Mouse (Mus musculus): ENCODE measurements around the gene Wbp1l. TPM values are rescaled to one million over a fixed set of nuclear protein-coding genes. Genes with fewer than 3 reads are reported as not detected.
A peak's percentile ranks its signal among the peaks of the same experiment; 100 is the strongest.

The Wbp1l gene
- polyA plus RNA-seq, 1 experiment from 2014 or later, result 31.7 TPM

DNA sequence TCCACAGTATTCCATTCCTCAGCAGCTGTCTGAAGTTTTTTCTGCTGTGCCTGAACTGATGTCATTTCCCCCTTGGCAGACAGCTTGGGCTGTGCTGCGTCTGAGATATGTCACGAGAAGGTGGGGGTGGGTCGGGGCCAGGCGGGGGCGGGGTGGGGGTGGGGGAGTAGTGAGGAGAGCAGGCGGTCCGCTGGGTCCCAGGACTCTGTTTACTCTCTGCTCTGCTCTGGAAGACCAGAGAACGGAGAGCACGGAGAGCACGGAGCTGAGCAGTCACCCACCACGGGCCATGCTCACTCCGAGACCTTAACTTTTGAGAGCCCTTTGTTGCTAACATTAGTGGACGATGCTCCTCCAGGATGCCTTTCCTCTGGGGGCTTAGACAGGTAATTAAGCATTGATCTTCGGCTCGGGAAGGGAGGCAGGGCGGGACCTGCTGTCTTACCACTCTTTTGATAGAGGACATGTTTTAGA lies 24.3 kb downstream of the Wbp1l start:
- Histone ChIP-seq H3K36me3 (replicated peaks; ENCODE audit: control insufficient read depth, insufficient read depth) (0 out of 2 replicates have a peak, but pooled peaks cover 3% of the 10 kb centered on the region), H3K27ac (peak overlapping the region; percentile 66), H3K4me3 (replicated peaks; ENCODE audit: low read length) (no peak overlapping the region; the same call in 1 of the 2 replicates), H3K9ac (0 out of 2 replicates have a peak overlapping the region, but pooled peaks have one; percentile 14), H3K4me2 (replicated peaks) (peak overlapping the region; percentile 44), H3K9me3 (ENCODE audit: control insufficient read depth, low read length) (no peaks in the 10 kb centered on the region), H3K4me1 (replicated peaks; ENCODE audit: control insufficient read depth, insufficient read depth, low read length) (peaks cover 57% of the 10 kb centered on the region), H3K27me3 (ENCODE audit: control insufficient read depth, insufficient read depth, low read length) (no peaks in the 10 kb centered on the region)
- DNase-seq (ENCODE audit: low spot score) (no peak), ATAC-seq (ENCODE audit: low FRiP score) (0 out of 2 replicates have a peak, but pooled peaks have one; percentile 46)
- WGBS, result 4% methylated on average over 16 of the region's 16 CpGs

DNA sequence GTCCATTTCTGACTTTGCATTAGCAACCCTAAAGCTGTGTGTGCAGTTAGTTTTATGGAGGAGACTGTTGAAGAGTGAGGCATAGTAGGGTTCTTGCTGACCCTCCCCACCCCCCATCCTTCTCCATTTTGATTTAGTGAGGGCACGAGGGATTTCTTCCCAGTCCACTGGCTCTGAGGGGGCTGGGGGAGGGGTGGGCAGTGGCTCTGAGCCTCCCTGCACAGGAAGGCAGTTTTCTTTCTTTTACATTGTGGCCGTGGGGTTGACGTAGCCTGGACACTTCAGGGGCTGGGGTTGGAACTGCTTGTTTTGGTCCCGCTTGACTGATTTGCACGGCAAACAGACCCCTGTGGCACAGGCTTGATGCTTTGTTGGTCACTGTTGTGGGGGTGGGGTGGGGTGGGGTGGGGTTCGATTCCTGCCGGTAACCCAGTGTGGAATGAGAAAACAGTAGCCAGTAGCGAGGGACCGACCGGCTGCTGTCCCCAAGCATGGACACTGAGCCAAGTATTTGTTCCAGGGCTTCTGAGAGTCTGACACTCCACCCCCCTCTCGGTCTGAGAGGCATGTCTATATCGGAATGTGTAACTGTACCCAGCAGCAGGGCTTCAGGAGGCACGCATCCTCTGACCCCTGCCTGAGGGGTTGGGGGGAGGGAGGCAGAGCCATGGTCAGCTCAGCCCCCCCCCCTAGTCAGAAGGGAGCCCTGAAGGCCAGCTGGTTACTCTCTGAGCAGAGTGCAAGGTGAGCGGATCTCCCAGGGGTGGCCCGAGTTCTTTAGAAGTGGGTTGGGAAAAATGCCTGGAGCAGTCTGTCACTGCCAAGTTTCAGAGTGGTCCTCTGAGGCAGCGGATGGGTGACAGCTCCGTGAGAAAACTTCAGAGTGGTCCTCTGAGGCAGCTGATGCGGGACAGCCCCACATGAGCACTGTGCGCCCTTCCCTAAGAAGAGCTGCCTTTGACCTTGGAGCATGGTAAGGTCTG lies 25.2 kb downstream of the Wbp1l start:
- Histone ChIP-seq H3K36me3 (replicated peaks; ENCODE audit: control insufficient read depth, insufficient read depth) (0 out of 2 replicates have a peak, but pooled peaks cover 3% of the 10 kb centered on the region), H3K4me2 (replicated peaks) (peak overlapping the region; percentile 44), H3K9me3 (ENCODE audit: control insufficient read depth, low read length) (no peaks in the 10 kb centered on the region), H3K27ac (peak overlapping the region; percentile 66), H3K4me1 (replicated peaks; ENCODE audit: control insufficient read depth, insufficient read depth, low read length) (peaks cover 54% of the 10 kb centered on the region), H3K4me3 (replicated peaks; ENCODE audit: low read length) (no peak overlapping the region; the same call in 1 of the 2 replicates), H3K9ac (peak overlapping the region; percentile 14; the same call in 1 of the 2 replicates), H3K27me3 (ENCODE audit: control insufficient read depth, insufficient read depth, low read length) (no peaks in the 10 kb centered on the region)
- DNase-seq (ENCODE audit: low spot score) (no peak), ATAC-seq (ENCODE audit: low FRiP score) (peak; percentile 56)
- 20% methylated on average over 19 of the region's 19 CpGs for WGBS

DNA sequence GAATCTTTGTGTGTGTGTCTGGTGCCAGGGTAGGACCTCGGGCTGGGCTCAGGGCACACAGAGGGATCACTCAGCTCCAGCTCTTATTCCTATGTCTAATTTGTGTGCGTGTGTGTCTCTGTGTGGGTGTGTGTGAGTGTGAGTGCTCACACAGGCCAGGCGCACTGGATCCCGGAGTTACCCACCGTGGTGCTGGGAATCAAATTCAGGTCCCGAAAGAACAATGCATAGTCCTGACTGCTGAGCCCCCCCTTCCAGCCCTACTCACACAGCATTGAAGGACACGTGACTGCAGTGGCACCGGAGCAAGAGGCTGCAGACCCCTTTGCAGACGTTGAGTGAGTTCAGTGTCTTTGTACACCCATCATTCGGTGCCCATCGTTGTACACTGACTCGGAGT lies 26.1 kb downstream of the Wbp1l start:
- Histone ChIP-seq H3K9ac (no peak overlapping the region), H3K27me3 (ENCODE audit: control insufficient read depth, insufficient read depth, low read length) (no peaks in the 10 kb centered on the region), H3K4me3 (replicated peaks; ENCODE audit: low read length) (no peak overlapping the region), H3K36me3 (replicated peaks; ENCODE audit: control insufficient read depth, insufficient read depth) (0 out of 2 replicates have a peak, but pooled peaks cover 3% of the 10 kb centered on the region), H3K4me1 (replicated peaks; ENCODE audit: control insufficient read depth, insufficient read depth, low read length) (peaks cover 46% of the 10 kb centered on the region), H3K4me2 (replicated peaks) (no peak overlapping the region), H3K9me3 (ENCODE audit: control insufficient read depth, low read length) (no peaks in the 10 kb centered on the region), H3K27ac (no peak overlapping the region)
- DNase-seq (ENCODE audit: low spot score) (no peak), ATAC-seq (ENCODE audit: low FRiP score) (no peak)
- WGBS, result 93% methylated on average over 12 of the region's 12 CpGs

DNA sequence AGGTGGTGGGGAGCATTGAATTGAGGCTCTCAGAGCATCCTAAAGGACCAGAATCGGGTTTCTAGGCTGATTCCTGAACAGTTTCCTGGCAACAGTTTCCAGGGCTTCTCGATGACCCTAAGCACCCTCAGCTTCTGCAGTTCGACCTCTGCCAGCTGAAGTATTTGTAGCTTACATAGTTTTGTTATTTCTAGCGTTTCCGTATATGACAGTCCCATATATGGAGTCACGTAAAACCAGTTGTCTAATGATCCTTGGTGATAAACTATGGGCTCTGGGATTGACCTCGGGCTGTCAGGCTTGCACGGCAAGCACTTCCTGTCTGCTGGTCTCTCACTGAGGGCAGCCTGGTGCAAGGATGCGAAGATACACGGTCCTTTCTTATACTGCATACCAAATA lies 26.6 kb downstream of the Wbp1l start:
- Histone ChIP-seq H3K4me2 (replicated peaks) (no peak overlapping the region), H3K9me3 (ENCODE audit: control insufficient read depth, low read length) (no peaks in the 10 kb centered on the region), H3K36me3 (replicated peaks; ENCODE audit: control insufficient read depth, insufficient read depth) (0 out of 2 replicates have a peak, but pooled peaks cover 3% of the 10 kb centered on the region), H3K27ac (no peak overlapping the region), H3K4me3 (replicated peaks; ENCODE audit: low read length) (no peak overlapping the region), H3K27me3 (ENCODE audit: control insufficient read depth, insufficient read depth, low read length) (no peaks in the 10 kb centered on the region), H3K9ac (no peak overlapping the region), H3K4me1 (replicated peaks; ENCODE audit: control insufficient read depth, insufficient read depth, low read length) (peaks cover 42% of the 10 kb centered on the region)
- DNase-seq (ENCODE audit: low spot score) (no peak), ATAC-seq (ENCODE audit: low FRiP score) (no peak)
- WGBS, result 74% methylated on average over 10 of the region's 10 CpGs

DNA sequence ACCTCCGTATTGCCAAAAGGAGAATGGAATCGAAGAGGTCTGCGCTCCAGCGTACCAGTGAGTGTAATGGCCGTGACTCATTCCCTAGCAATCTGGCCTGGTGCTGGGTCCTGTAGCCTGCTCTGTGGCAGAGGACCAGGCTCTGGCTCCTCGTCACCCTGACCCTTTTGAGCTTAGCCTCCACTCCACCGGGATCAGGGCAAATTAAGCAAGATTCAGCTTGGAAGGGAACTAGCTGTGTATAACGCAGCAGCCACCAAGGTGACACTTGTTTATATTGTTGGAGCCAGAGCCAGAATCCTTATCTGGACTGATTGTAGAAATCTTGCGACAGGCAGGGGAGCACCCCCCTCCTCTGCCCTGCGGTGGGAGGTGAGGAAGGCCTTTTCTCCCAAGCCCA lies 29.5 kb downstream of the Wbp1l start:
- Histone ChIP-seq H3K4me3 (replicated peaks; ENCODE audit: low read length) (no peak overlapping the region), H3K36me3 (replicated peaks; ENCODE audit: control insufficient read depth, insufficient read depth) (peaks cover 6% of the 10 kb centered on the region; the same call in 1 of the 2 replicates), H3K27me3 (ENCODE audit: control insufficient read depth, insufficient read depth, low read length) (no peaks in the 10 kb centered on the region), H3K9me3 (ENCODE audit: control insufficient read depth, low read length) (no peaks in the 10 kb centered on the region), H3K27ac (no peak overlapping the region), H3K4me2 (replicated peaks) (no peak overlapping the region), H3K9ac (no peak overlapping the region), H3K4me1 (replicated peaks; ENCODE audit: control insufficient read depth, insufficient read depth, low read length) (peaks cover 13% of the 10 kb centered on the region)
- WGBS, result 93% methylated on average over 10 of the region's 10 CpGs
- ATAC-seq (ENCODE audit: low FRiP score) (no peak), DNase-seq (ENCODE audit: low spot score) (no peak)

DNA sequence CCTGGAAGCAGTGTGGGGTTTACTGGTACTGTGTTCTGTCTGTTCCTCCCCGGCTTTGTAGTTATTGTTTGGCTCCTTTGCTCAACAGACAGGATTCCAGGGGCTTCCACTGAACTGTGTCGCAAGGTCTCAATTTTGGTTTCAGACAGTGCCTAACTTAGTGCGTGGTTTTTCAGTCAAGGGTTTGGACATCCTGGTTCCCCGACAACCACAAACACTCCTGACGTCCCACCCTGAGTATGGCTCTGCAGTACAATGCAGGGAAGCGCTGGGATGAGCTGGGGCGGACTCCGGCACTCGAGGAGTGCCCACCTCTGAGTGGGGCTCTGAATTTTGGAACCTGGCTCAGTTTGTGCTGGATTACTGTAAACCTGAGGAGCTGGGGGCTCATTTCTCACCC lies 30.9 kb downstream of the Wbp1l start:
- no peaks in the 10 kb centered on the region for H3K27me3 ChIP-seq (ENCODE audit: control insufficient read depth, insufficient read depth, low read length)
- ATAC-seq (ENCODE audit: low FRiP score) (no peak), DNase-seq (ENCODE audit: low spot score) (no peak)
- no peak overlapping the region for H3K4me3 ChIP-seq (replicated peaks; ENCODE audit: low read length)
- no peaks in the 10 kb centered on the region for H3K9me3 ChIP-seq (ENCODE audit: control insufficient read depth, low read length)
- H3K4me1 ChIP-seq (replicated peaks; ENCODE audit: control insufficient read depth, insufficient read depth, low read length), result no peaks in the 10 kb centered on the region
- H3K36me3 ChIP-seq (replicated peaks; ENCODE audit: control insufficient read depth, insufficient read depth), result peaks cover 6% of the 10 kb centered on the region; the same call in 1 of the 2 replicates
- no peak overlapping the region for H3K27ac ChIP-seq
- no peak overlapping the region for H3K4me2 ChIP-seq (replicated peaks)
- H3K9ac ChIP-seq, result no peak overlapping the region
- WGBS, result 69% methylated on average over 9 of the region's 9 CpGs

DNA sequence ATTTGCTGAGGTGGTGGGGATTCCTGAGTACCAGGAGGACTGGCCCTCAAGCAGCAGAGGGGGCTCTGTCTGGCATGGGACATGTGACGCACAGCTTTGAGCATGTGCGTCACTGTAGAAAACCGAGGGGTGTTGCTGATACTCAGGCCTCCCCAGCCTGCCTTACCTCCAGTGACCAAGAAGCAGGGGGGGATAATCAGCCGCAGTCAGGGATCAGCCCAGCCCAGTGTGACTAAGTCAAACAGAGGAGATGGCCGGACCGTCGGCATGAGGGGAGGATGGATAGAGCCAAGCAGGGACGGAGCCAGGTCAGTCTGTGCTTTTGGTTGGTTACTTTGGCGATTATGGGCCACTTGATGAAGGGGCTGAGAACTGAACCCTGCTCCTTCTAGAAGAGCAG lies 32.8 kb downstream of the Wbp1l start:
- ATAC-seq (ENCODE audit: low FRiP score) (no peak), DNase-seq (ENCODE audit: low spot score) (no peak)
- peaks cover 3% of the 10 kb centered on the region; the same call in 1 of the 2 replicates for H3K36me3 ChIP-seq (replicated peaks; ENCODE audit: control insufficient read depth, insufficient read depth)
- H3K27ac ChIP-seq, result no peak overlapping the region
- H3K4me1 ChIP-seq (replicated peaks; ENCODE audit: control insufficient read depth, insufficient read depth, low read length), result peaks cover 4% of the 10 kb centered on the region
- WGBS, result 83% methylated on average over 9 of the region's 9 CpGs
- no peaks in the 10 kb centered on the region for H3K27me3 ChIP-seq (ENCODE audit: control insufficient read depth, insufficient read depth, low read length)
- H3K9ac ChIP-seq, result no peak overlapping the region
- H3K4me3 ChIP-seq (replicated peaks; ENCODE audit: low read length), result no peak overlapping the region
- no peaks in the 10 kb centered on the region for H3K9me3 ChIP-seq (ENCODE audit: control insufficient read depth, low read length)
- no peak overlapping the region for H3K4me2 ChIP-seq (replicated peaks)

DNA sequence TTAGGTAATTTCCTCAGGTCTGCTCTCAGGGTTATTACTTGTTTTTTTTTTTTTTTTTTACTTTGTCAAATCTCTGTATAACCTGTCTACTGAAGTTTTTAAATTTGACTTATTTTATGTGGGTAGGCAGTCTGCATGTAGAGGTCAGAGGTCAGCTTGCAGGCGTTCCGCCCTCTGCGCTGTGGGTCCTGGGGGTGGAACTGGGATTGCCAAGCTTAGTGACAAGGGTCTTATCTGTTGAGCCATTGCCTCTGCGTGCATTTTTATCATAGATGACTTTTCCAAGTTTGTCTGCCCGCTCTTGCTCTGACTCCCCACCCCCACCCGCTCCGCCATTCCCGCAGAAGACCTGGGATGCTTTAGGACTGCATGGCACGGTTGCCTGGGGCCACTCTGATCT lies 36.9 kb downstream of the Wbp1l start:
- no peaks in the 10 kb centered on the region for H3K27me3 ChIP-seq (ENCODE audit: control insufficient read depth, insufficient read depth, low read length)
- no peak overlapping the region for H3K4me3 ChIP-seq (replicated peaks; ENCODE audit: low read length)
- WGBS, result 69% methylated on average over 9 of the region's 9 CpGs
- no peak overlapping the region for H3K4me2 ChIP-seq (replicated peaks)
- no peak for DNase-seq (ENCODE audit: low spot score)
- H3K9me3 ChIP-seq (ENCODE audit: control insufficient read depth, low read length), result no peaks in the 10 kb centered on the region
- H3K9ac ChIP-seq, result no peak overlapping the region
- H3K36me3 ChIP-seq (replicated peaks; ENCODE audit: control insufficient read depth, insufficient read depth), result peaks cover 21% of the 10 kb centered on the region; the same call in 1 of the 2 replicates
- H3K4me1 ChIP-seq (replicated peaks; ENCODE audit: control insufficient read depth, insufficient read depth, low read length), result peaks cover 7% of the 10 kb centered on the region
- no peak overlapping the region for H3K27ac ChIP-seq
- ATAC-seq (ENCODE audit: low FRiP score), result no peak

DNA sequence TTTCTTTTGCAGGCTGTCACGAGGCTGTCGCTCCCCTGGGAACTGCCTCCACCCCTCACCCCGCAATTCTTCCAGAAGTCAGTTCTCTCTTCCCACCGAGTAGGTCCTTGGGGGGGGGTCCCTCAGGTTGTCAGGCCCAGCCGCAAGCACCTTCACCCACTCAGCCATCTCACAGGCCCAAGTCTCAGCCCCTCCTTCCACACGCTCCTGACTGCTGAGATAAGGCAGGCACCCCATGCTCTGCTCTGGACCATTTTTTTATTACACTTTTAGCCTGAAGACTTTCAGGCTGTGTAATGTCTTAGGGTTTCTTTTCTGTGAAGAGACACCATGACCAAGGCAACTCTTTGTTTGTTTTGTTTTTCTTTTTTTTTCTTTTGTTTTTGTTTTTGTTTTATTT lies 38.7 kb downstream of the Wbp1l start:
- Histone ChIP-seq H3K4me2 (replicated peaks) (no peak overlapping the region), H3K9me3 (ENCODE audit: control insufficient read depth, low read length) (no peaks in the 10 kb centered on the region), H3K27ac (no peak overlapping the region), H3K9ac (no peak overlapping the region), H3K36me3 (replicated peaks; ENCODE audit: control insufficient read depth, insufficient read depth) (peaks cover 20% of the 10 kb centered on the region; the same call in 1 of the 2 replicates), H3K27me3 (ENCODE audit: control insufficient read depth, insufficient read depth, low read length) (no peaks in the 10 kb centered on the region), H3K4me3 (replicated peaks; ENCODE audit: low read length) (no peak overlapping the region), H3K4me1 (replicated peaks; ENCODE audit: control insufficient read depth, insufficient read depth, low read length) (peaks cover 21% of the 10 kb centered on the region)
- no peak for DNase-seq (ENCODE audit: low spot score)
- no peak for ATAC-seq (ENCODE audit: low FRiP score)
- WGBS, result 83% methylated on average over 6 of the region's 6 CpGs
